Mouse (Mus musculus) liver, embryonic 12.5 days (tissue): ENCODE results near the gene Nfil3. TPM values are rescaled to one million over a fixed set of nuclear protein-coding genes. Genes with fewer than 3 reads are reported as not detected.

Source experiments
- ATAC-seq: fragments of 200-750 bp; cut with Nextera tagmentation; 2 replicates; pipeline ENCODE4 v1.8.0; 2017; ENCODE audit warnings: moderate number of reproducible peaks, mild to moderate bottlenecking, moderate library complexity
- H3K27ac ChIP-seq: fragments of 300-500 bp; sonication (generic); 2 replicates; pipeline ENCODE4 v1.5.1; 2016; ENCODE audit warnings: mild to moderate bottlenecking
- H3K27me3 ChIP-seq: fragments of 300-500 bp; sonication (generic); replicated peaks from 2 replicates; pipeline ENCODE4 v1.6.1; 2016; ENCODE audit warnings: mild to moderate bottlenecking, moderate library complexity
- H3K36me3 ChIP-seq: fragments of 300-500 bp; sonication (generic); 2 replicates; pipeline ENCODE4 v1.6.1; 2016; ENCODE audit warnings: mild to moderate bottlenecking, moderate library complexity
- H3K4me1 ChIP-seq: fragments of 300-500 bp; sonication (generic); 2 replicates; pipeline ENCODE4 v1.6.1; 2016
- H3K4me2 ChIP-seq: fragments of 300-500 bp; sonication (generic); 2 replicates; pipeline ENCODE4 v1.6.1; 2016; ENCODE audit warnings: mild to moderate bottlenecking, moderate library complexity
- H3K4me3 ChIP-seq: fragments of 300-500 bp; sonication (generic); 2 replicates; pipeline ENCODE4 v1.5.1; 2016; ENCODE audit warnings: mild to moderate bottlenecking, moderate library complexity
- H3K9ac ChIP-seq: fragments of 300-500 bp; sonication (generic); 2 replicates; pipeline ENCODE4 v1.6.1; 2016; ENCODE audit warnings: mild to moderate bottlenecking, moderate library complexity
- H3K9me3 ChIP-seq: fragments of 300-500 bp; sonication (generic); replicated peaks from 2 replicates; pipeline ENCODE4 v1.6.1; 2016; ENCODE audit warnings: mild to moderate bottlenecking, moderate library complexity
- WGBS: fragments of 180-500 bp; shearing (Covaris S2); methylation state at CpG from one replicate; pipeline ENCODE4 v1.1.7; 2016; ENCODE audit not compliant: insufficient replicate concordance; 5-methylcytosine and 5-hydroxymethylcytosine counted together
- polyA plus RNA-seq: library from polyadenylated mRNA; unstranded; fragments of >200 nt; fragmentation: Nextera tagmentation; extraction: Ambion mirVana; gene quantifications from 2 replicates; pipeline ENCODE4 v1.2.1, GENCODE M21; 2016

Gene Nfil3
- polyA plus RNA-seq, 1 experiment from 2014 or later, result 5.4 TPM

GRCm38 (mm10) chr13:52980211-52980950 is 492 bp downstream of the Nfil3 start:
- Histone ChIP-seq H3K27me3 (peaks cover 77% of the 10 kb centered on the region), H3K27ac (peak overlapping the region; percentile 63), H3K9ac (peak overlapping the region; percentile 66), H3K36me3 (no peaks in the 10 kb centered on the region), H3K4me2 (peak overlapping the region; percentile 92), H3K9me3 (no peaks in the 10 kb centered on the region), H3K4me1 (peaks cover 32% of the 10 kb centered on the region), H3K4me3 (peak overlapping the region; percentile 70)
- WGBS, result under 1% methylated on average over 59 of the region's 77 CpGs
- ATAC-seq, result peak; percentile 68

DNA sequence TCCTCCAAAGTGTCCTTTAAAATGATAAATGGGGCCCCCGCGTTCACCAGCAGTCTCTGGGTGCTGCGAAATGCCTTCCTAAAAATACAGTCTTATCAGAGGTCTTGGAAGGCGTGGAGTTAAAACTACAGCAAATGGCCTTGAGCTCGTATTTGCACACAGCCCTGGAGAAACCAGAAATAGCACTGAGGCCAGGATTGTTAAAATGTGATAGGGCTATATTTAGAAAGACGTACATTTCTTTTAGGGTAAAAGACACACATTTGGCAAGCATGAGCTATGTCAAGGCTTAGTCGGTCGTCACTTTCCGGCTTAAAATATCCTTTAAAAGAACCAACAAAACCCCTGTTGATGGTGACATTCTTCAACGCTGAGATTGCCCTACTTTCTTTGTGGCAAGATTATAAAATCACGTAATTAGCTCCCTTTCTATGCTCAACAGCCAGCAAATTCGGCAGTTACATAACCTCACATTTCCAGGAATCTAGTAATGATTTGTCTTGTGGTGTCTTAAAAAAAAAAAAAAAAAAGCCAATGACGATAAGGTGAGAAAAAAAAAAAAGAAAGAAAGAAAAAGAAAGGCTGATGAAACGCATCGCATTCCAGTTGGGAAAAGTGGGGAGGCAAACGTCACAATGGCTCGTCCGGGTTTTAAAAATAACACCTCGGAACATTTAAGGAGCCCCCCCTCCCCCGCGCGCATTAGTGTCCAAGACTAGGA is 1.4 kb downstream of the Nfil3 start:
- 1% methylated on average over 22 of the region's 22 CpGs for WGBS
- H3K4me2 ChIP-seq, result peak overlapping the region; percentile 92
- H3K9me3 ChIP-seq, result no peaks in the 10 kb centered on the region
- ATAC-seq, result no peak
- no peaks in the 10 kb centered on the region for H3K36me3 ChIP-seq
- H3K27me3 ChIP-seq, result peaks cover 76% of the 10 kb centered on the region
- no peak overlapping the region for H3K9ac ChIP-seq
- H3K4me1 ChIP-seq, result peaks cover 36% of the 10 kb centered on the region
- peak overlapping the region; percentile 70 for H3K4me3 ChIP-seq
- no peak overlapping the region for H3K27ac ChIP-seq

GRCm38 (mm10) chr13:52978321-52978981 is 2.4 kb downstream of the Nfil3 start:
- H3K27ac ChIP-seq, result no peak overlapping the region
- peak overlapping the region; percentile 71 for H3K4me2 ChIP-seq
- H3K36me3 ChIP-seq, result no peaks in the 10 kb centered on the region
- no peak for ATAC-seq
- H3K9ac ChIP-seq, result 0 out of 2 replicates have a peak overlapping the region, but pooled peaks have one; percentile 31
- H3K27me3 ChIP-seq, result peaks cover 72% of the 10 kb centered on the region
- H3K4me3 ChIP-seq, result peak overlapping the region; percentile 55
- H3K4me1 ChIP-seq, result peaks cover 37% of the 10 kb centered on the region
- H3K9me3 ChIP-seq, result no peaks in the 10 kb centered on the region
- under 1% methylated on average over 64 of the region's 64 CpGs for WGBS

- Histone ChIP-seq H3K9ac (no peak overlapping the region), H3K4me1 (peaks cover 37% of the 10 kb centered on the region), H3K27me3 (peaks cover 65% of the 10 kb centered on the region), H3K9me3 (no peaks in the 10 kb centered on the region), H3K27ac (no peak overlapping the region), H3K4me3 (no peak overlapping the region), H3K4me2 (peak overlapping the region; percentile 71; the same call in 1 of the 2 replicates), H3K36me3 (no peaks in the 10 kb centered on the region)
- no peak for ATAC-seq
- 26% methylated on average over 4 of the region's 4 CpGs for WGBS
Measured at GRCm38 (mm10) chr13:52977757-52978156, 3.1 kb downstream of the Nfil3 start.

GRCm38 (mm10) chr13:52977221-52977609 is 3.7 kb downstream of the Nfil3 start:
- Histone ChIP-seq H3K36me3 (no peaks in the 10 kb centered on the region), H3K27ac (no peak overlapping the region), H3K4me1 (peaks cover 35% of the 10 kb centered on the region), H3K4me3 (no peak overlapping the region), H3K27me3 (peaks cover 61% of the 10 kb centered on the region), H3K9me3 (no peaks in the 10 kb centered on the region), H3K9ac (no peak overlapping the region), H3K4me2 (no peak overlapping the region)
- no peak for ATAC-seq
- WGBS, result 76% methylated on average over 9 of the region's 9 CpGs

GRCm38 (mm10) chr13:52976510-52977220 is 4.2 kb downstream of the Nfil3 start:
- H3K36me3 ChIP-seq, result no peaks in the 10 kb centered on the region
- peaks cover 30% of the 10 kb centered on the region for H3K4me1 ChIP-seq
- no peak overlapping the region for H3K4me2 ChIP-seq
- H3K9ac ChIP-seq, result no peak overlapping the region
- H3K9me3 ChIP-seq, result no peaks in the 10 kb centered on the region
- H3K4me3 ChIP-seq, result no peak overlapping the region
- no peak overlapping the region for H3K27ac ChIP-seq
- H3K27me3 ChIP-seq, result peaks cover 56% of the 10 kb centered on the region
- 61% methylated on average over 16 of the region's 16 CpGs for WGBS
- ATAC-seq, result no peak

DNA sequence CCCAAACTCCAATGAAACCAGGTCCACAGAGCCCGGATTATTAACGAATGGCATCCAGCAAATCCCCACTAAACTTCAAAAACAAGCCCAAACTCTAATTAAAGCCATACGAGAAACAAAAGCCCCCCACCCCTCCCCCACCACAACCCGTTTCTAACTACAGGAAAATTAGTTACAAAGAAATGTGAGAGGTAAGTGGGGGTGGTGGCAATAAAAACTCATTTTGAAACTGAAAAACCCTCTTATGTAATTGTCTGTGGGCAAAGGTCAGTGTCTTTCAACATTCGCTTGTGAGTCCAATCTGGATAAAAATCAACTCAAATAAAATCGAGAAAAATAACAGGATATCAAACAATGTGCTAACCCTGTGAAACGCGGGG is 4.8 kb downstream of the Nfil3 start:
- 56% methylated on average over 8 of the region's 8 CpGs for WGBS
- Histone ChIP-seq H3K9me3 (no peaks in the 10 kb centered on the region), H3K27me3 (peaks cover 50% of the 10 kb centered on the region), H3K36me3 (no peaks in the 10 kb centered on the region), H3K4me3 (no peak overlapping the region), H3K4me2 (no peak overlapping the region), H3K4me1 (peaks cover 24% of the 10 kb centered on the region), H3K27ac (no peak overlapping the region), H3K9ac (no peak overlapping the region)
- no peak for ATAC-seq

DNA sequence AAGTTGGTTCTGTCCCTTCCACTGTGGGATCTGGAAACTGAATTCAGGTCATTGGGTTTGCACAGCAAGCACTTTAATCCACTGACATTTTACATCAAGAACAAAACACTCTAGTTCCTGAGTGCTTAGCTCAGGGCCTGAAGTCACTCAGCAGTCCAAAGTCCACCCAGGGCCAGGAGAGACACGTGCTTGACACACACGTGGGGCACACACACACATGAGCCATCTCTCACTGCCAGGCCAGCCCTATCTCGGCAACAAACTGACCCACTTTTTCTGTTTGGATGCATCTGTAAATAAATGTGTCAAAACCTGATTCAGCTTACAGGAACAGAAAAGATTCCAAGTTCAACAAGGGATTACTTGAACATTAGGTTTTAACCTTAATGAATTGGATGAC is 6.2 kb downstream of the Nfil3 start:
- peaks cover 15% of the 10 kb centered on the region for H3K4me1 ChIP-seq
- H3K36me3 ChIP-seq, result no peaks in the 10 kb centered on the region
- H3K9ac ChIP-seq, result no peak overlapping the region
- H3K4me3 ChIP-seq, result no peak overlapping the region
- no peak overlapping the region for H3K27ac ChIP-seq
- 60% methylated on average over 3 of the region's 3 CpGs for WGBS
- no peaks in the 10 kb centered on the region for H3K9me3 ChIP-seq
- ATAC-seq, result no peak
- H3K4me2 ChIP-seq, result no peak overlapping the region
- H3K27me3 ChIP-seq, result peaks cover 36% of the 10 kb centered on the region

DNA sequence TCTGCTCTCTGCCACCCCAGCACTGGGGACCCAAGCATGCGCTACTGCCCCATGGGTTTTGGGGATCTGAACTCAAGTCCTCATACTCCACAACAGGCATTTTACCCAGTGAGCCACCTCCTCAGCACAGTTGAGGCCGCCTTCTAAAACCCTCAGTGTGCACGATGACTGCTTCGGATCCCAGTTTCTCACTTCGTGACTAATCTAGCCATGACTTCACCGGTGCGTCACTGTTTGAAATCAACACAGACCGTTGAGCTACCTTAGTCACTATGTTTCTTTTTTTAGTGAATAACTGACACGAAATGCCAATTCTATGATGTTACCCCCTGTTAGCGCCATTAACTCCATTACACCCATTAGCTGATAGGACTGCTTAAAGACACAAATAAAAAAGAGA is 7.4 kb downstream of the Nfil3 start:
- no peak overlapping the region for H3K9ac ChIP-seq

GRCm38 (mm10) chr13:52972626-52973025 is 8.2 kb downstream of the Nfil3 start:
- WGBS, result 78% methylated on average over 3 of the region's 3 CpGs
- no peak for ATAC-seq
- Histone ChIP-seq H3K9me3 (no peaks in the 10 kb centered on the region), H3K27ac (no peak overlapping the region), H3K4me2 (no peak overlapping the region), H3K36me3 (peaks cover 7% of the 10 kb centered on the region), H3K4me1 (0 out of 2 replicates have a peak, but pooled peaks cover 4% of the 10 kb centered on the region), H3K4me3 (no peak overlapping the region), H3K9ac (no peak overlapping the region), H3K27me3 (peaks cover 17% of the 10 kb centered on the region)

More for the DNA sequence above, 7.4 kb downstream of the Nfil3 start:
- H3K36me3 ChIP-seq, result no peaks in the 10 kb centered on the region
- ATAC-seq, result no peak
- H3K4me3 ChIP-seq, result no peak overlapping the region
- H3K27me3 ChIP-seq, result peaks cover 25% of the 10 kb centered on the region
- H3K9me3 ChIP-seq, result no peaks in the 10 kb centered on the region
- H3K4me1 ChIP-seq, result peaks cover 6% of the 10 kb centered on the region; the same call in 1 of the 2 replicates
- no peak overlapping the region for H3K4me2 ChIP-seq
- no peak overlapping the region for H3K27ac ChIP-seq
- 80% methylated on average over 10 of the region's 10 CpGs for WGBS

DNA sequence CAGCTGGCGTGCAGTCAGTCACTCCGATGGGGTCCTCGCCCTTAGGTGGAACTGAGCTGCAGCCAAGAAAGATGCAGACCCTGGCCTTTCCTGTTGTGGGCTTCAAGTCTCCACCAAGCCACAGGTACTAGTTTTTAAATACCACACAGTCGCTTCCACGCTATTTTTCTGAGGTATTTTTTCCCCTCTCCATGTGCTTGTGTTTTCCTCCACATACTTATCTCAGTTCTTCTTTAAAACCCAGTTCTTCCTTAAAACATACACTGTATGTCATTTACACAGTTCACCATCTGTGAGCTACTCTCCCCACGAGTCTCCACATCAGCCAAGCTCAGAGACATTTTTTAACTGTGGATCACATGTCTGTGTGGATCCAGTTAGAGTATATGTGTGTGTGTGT is 10.0 kb downstream of the Nfil3 start:
- Histone ChIP-seq H3K27me3 (no peaks in the 10 kb centered on the region; the same call in 1 of the 2 replicates), H3K27ac (no peak overlapping the region), H3K9me3 (no peaks in the 10 kb centered on the region), H3K4me3 (no peak overlapping the region), H3K36me3 (peaks cover 21% of the 10 kb centered on the region), H3K4me2 (no peak overlapping the region), H3K9ac (no peak overlapping the region), H3K4me1 (0 out of 2 replicates have a peak, but pooled peaks cover 4% of the 10 kb centered on the region)
- no peak for ATAC-seq
- WGBS, result 65% methylated on average over 6 of the region's 6 CpGs
